Mouse (Mus musculus): ENCODE data around the gene Ndel1.
"Not testable (repeated sequence)": the region's sequence is repeated elsewhere in the genome, so short reads cannot be mapped to it uniquely, and the experiment has no call there.

Ndel1 gene

DNA sequence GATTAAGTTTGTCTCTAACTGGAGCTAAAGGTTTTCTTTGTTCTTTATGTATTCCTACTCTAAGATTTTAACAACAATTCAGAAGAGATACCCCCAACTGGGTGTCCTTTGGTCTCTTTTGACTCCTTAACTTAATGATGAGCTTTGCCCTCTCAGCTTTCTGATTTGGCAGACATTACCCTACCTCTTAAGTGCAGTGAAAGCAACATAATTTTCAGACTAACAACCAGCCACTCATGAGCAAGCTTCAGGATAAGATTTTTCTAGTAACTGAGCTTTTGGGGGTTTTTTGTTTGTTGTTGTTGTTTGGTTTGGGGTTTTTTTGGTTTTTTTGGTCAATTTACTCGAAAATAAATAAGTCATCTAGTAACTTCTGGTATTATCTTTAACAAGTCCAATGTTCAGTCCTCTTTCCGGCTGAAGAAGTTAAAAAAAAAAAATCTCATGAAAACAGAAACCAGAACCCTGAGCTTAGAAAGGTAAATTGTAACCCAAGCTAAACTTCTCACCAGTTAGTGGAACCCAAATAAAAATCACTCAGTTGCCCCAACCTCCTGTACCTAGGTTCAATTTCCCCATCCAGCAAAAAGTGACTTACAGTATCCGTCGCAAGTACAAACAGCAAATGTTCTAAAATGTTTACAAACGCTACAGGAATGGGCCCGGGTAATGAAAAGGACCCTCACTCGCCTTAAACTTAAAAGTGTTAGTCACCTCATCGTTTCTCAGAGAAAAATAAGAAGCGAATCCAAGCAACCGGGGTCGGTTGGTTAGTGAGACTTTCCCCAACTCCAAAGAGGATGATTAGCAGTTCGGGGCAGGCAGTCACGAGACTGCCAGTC, 19.8 kb downstream of the Ndel1 start:
- in situ Hi-C loops (cut with MboI, MseI): no loop called here

GRCm38 (mm10) chr11:68850862-68851261, 20.8 kb downstream of the Ndel1 start:
- in situ Hi-C loops (cut with MboI, MseI): no loop called here

- in situ Hi-C loops (cut with MboI, MseI): no loop called here
Observed at GRCm38 (mm10) chr11:68839606-68840005, 32.1 kb downstream of the Ndel1 start.

DNA sequence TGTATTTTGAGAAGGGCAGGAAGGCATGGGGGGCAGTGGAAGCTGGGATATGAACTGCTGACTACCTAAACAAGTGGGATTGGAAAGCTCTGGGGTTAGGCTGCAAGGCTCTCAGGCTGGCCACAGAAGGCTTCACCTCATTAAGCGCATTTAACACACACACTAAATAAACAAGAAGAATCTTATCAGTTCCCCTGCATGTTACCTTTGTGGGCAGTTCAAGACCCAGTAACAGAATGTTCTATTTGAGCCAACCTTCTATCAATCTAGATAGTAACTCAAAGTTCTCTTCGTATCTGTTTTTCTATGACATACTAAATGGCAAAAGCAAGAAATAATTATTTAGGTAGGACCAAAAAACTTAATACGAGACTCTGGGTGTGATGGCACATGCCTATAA, 36.6 kb downstream of the Ndel1 start:
- in situ Hi-C loops (cut with MboI, MseI): no loop called here

DNA sequence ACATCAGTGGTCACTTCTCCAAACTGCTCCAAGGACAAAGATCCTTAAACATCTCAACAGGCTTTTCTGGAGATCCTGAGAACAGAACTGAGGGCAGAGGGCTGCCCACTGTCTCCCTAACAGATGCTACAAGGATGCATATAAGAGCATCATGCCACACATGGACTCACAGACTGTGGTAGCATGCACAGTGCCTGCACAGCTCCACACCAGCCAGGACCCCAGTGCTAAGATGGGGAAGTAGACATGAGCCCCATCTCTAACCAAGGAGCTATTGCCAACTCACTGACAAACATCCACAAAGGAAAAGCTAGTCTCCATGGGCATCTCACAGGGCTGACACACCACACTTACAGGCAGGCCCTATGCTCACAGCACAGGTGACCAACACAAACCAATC, 38.1 kb downstream of the Ndel1 start:
- in situ Hi-C loops (cut with MboI, MseI): no loop called here

GRCm38 (mm10) chr11:68832793-68833192, 38.9 kb downstream of the Ndel1 start:
- in situ Hi-C loops (cut with MboI, MseI): no loop called here

- in situ Hi-C loops (cut with MboI, MseI): not testable (repeated sequence)
Observed at GRCm38 (mm10) chr11:68831580-68831979, 40.1 kb downstream of the Ndel1 start.

DNA sequence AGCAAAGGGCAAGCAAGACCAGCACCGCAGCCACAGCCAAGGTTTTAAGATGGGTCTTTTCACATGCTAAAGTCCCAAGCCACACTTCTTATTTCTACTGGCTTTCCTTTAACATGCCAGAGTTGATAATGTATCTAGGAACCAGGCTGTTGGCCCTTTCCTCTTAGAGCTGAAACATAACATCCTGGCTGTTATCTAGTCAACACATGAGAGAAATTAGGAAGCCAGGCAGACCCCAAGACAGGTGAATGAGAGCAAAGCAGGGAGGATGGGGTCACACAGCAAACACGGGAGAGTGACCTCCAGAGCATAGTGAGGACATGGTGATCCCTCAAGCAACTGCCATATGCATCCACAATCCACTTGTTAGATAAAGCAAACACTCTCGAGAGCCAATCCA, 44.9 kb downstream of the Ndel1 start:
- in situ Hi-C loops (cut with MboI, MseI): no loop called here

- in situ Hi-C loops (cut with MboI, MseI): no loop called here
Observed at GRCm38 (mm10) chr11:68822326-68822725, 49.3 kb downstream of the Ndel1 start.

- in situ Hi-C loops (cut with MboI, MseI): no loop called here
Observed at GRCm38 (mm10) chr11:68819226-68819805, 52.3 kb downstream of the Ndel1 start.

GRCm38 (mm10) chr11:68818416-68818815, 53.2 kb downstream of the Ndel1 start:
- in situ Hi-C loops (cut with MboI, MseI): no loop called here

GRCm38 (mm10) chr11:68811881-68812577, 59.6 kb downstream of the Ndel1 start:
- in situ Hi-C loops (cut with MboI, MseI): no loop called here

DNA sequence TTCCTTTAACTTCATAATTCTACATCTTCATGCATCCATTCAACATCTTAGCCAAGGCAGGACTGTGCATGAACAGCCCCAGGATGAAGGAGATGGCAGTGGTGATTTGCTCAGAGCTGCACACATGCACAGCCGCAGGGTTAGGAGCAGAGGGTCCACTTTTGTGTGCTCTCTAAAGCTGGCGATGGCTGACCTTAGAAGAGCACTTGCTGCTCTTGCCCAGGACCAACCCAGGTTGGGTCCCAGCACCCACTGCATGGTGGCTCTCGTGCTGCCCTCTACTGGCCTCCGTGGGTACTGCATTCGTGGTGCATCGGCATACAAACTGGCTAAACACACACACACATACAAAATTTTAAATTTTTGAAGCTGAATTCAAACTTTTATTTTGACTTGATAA, 63.9 kb downstream of the Ndel1 start:
- in situ Hi-C loops (cut with MboI, MseI): no loop called here

DNA sequence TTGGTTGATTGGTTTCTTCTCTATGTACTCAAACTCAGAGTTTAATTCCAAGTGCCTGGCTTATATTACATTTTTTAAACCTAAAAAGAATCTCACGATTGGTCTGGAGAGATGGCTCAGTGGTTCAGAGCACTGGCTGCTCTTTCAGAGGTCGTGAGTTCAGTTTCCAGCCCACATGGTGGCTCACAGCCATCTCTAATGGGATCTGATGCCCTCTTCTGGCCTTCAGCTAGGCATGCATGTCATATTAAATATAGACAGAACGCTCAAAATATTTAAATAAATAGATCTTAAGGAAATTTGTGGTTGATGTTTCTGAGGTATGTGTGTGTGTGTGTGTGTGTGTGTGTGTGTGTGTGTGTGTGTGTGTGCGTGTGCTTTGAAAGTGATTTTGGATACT, 66.5 kb downstream of the Ndel1 start:
- in situ Hi-C loops (cut with MboI, MseI): no loop called here

- in situ Hi-C loops (cut with MboI, MseI): no loop called here
Observed at GRCm38 (mm10) chr11:68798258-68798657, 73.4 kb downstream of the Ndel1 start.

DNA sequence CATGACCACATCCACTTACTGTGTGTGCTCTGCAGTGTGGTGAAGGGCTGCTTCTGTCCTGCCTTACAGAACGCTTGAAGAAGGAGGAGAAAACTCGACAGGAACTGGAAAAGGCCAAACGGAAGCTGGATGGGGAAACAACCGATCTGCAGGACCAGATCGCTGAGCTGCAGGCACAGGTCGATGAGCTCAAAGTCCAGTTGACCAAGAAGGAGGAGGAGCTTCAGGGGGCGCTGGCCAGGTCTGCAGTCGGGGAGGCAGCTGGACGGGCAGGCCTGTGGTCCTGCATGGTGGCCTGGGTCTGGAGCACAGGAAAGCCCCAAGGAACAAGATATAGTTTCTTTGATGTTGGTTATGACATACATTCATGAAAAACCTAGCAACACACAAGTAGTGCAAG, 79.9 kb downstream of the Ndel1 start:
- in situ Hi-C loops (cut with MboI, MseI): no loop called here

- in situ Hi-C loops (cut with MboI, MseI): no loop called here
Observed at GRCm38 (mm10) chr11:68790720-68791119, 80.9 kb downstream of the Ndel1 start.

DNA sequence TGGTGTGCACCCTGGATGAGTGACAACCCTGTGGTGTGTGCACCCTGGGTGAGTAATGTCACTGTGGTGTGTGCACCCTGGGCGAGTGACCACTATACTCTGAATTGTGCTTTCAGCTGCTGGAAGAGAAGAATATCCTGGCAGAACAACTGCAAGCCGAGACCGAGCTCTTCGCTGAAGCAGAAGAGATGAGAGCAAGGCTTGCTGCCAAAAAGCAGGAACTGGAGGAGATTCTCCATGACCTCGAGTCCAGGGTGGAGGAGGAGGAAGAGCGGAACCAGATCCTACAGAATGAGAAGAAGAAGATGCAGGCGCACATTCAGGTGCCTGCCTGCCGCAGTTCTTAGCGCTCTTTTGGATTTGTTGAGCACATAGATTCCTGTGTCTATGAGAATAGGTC, 84.4 kb downstream of the Ndel1 start:
- in situ Hi-C loops (cut with MboI, MseI): no loop called here

DNA sequence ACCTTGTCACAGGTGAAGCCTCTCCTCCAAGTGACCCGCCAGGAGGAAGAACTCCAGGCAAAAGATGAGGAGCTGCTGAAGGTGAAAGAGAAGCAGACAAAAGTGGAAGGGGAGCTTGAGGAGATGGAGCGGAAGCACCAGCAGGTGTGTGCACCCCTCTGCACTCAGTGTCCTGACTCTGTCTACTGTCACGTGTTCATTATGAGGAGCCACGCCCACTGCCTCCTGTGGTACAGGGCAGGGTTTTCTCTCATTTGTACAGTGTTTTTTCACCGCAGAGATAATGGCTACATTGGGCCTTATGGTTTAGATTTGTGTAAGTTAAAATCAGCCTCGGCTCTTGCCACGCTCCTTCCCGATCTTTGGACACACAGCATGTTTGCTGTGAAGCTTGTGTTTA, 85.8 kb downstream of the Ndel1 start:
- in situ Hi-C loops (cut with MboI, MseI): no loop called here

- in situ Hi-C loops (cut with MboI, MseI): no loop called here
Observed at GRCm38 (mm10) chr11:68782336-68782735, 89.3 kb downstream of the Ndel1 start.

GRCm38 (mm10) chr11:68780466-68781114, 91.1 kb downstream of the Ndel1 start:
- in situ Hi-C loops (cut with MboI, MseI): no loop called here

- in situ Hi-C loops (cut with MboI, MseI): no loop called here
Observed at GRCm38 (mm10) chr11:68779735-68780465, 91.8 kb downstream of the Ndel1 start.
